Mouse (Mus musculus) thymus, adult 2 months (tissue): Measurements from ENCODE around the gene St6galnac3. TPM values are rescaled to one million over a fixed set of nuclear protein-coding genes. Genes with fewer than 3 reads are reported as not detected.
A peak's percentile ranks its signal among the peaks of the same experiment; 100 is the strongest.

ENCODE experiments used
- DNase-seq: peaks from one replicate; pipeline ENCODE4 v3.0.0; 2021
- H3K27ac ChIP-seq: fragments of 200-500 bp; 2 replicates; pipeline ENCODE4 v1.5.1; 2012; ENCODE audit warnings: low read length, control low read depth; ENCODE audit not compliant: control insufficient read depth, insufficient read depth
- H3K27me3 ChIP-seq: fragments of 200-500 bp; 2 replicates; pipeline ENCODE4 v1.6.1; 2012; ENCODE audit warnings: mild to moderate bottlenecking, low read length, moderate library complexity, mixed read lengths; ENCODE audit not compliant: control insufficient read depth, insufficient read depth
- H3K36me3 ChIP-seq: fragments of 200-500 bp; 2 replicates; pipeline ENCODE4 v1.6.1; 2012; ENCODE audit warnings: mild to moderate bottlenecking, low read length, moderate library complexity; ENCODE audit not compliant: control insufficient read depth, insufficient read depth
- H3K4me1 ChIP-seq: fragments of 200-500 bp; replicated peaks from 2 replicates; pipeline ENCODE4 v1.6.1; 2012; ENCODE audit warnings: low read length; ENCODE audit not compliant: control insufficient read depth, insufficient read depth
- H3K4me3 ChIP-seq: fragments of 200-500 bp; 2 replicates; pipeline ENCODE4 v1.5.1; 2012; ENCODE audit warnings: mild to moderate bottlenecking, low read length, control low read depth, moderate library complexity; ENCODE audit not compliant: control insufficient read depth, insufficient read depth
- CTCF ChIP-seq: fragments of 200-500 bp; IDR thresholded peaks from 2 replicates; pipeline ENCODE4 v1.5.1; 2012; ENCODE audit warnings: mild to moderate bottlenecking, control low read depth, low read length, moderate library complexity, borderline replicate concordance; ENCODE audit not compliant: control insufficient read depth, poor library complexity, insufficient read depth; ENCODE audit errors: extremely low read depth
- POLR2A ChIP-seq: fragments of 200-500 bp; IDR thresholded peaks from 2 replicates; pipeline ENCODE4 v1.6.1; 2012; ENCODE audit warnings: mild to moderate bottlenecking, low read length, control low read depth, moderate library complexity; ENCODE audit not compliant: control insufficient read depth, poor library complexity, insufficient read depth; ENCODE audit errors: extremely low read depth
- WGBS: fragments of 180-500 bp; shearing (Covaris S2); methylation state at CpG from one replicate; pipeline ENCODE4 v1.1.7; 2018; 5-methylcytosine and 5-hydroxymethylcytosine counted together
- polyA plus RNA-seq: library from polyadenylated mRNA; depleted of rRNA; stranded (reverse); fragments of >200 nt; gene quantifications from 2 replicates; pipeline ENCODE4 v1.2.3, GENCODE M21; 2012

St6galnac3 gene
- polyA plus RNA-seq, 1 experiment: 1.3 TPM

- Histone ChIP-seq H3K27ac (no peak overlapping the region), H3K4me1 (no peaks in the 10 kb centered on the region), H3K27me3 (no peaks in the 10 kb centered on the region), H3K4me3 (no peak overlapping the region), H3K36me3 (no peaks in the 10 kb centered on the region)
- 67% methylated on average over 3 of the region's 3 CpGs for WGBS
- peak; percentile 48 for DNase-seq
- TF ChIP-seq CTCF (peak; percentile 32; the same call in 1 of the 2 replicates), POLR2A (no peak)
Measured at GRCm38 (mm10) chr3:153501333-153501877, 223.6 kb downstream of the St6galnac3 start.

- no peak overlapping the region for H3K4me3 ChIP-seq
- no peak for DNase-seq
- 63% methylated on average over 1 of the region's 1 CpGs for WGBS
- H3K4me1 ChIP-seq: no peaks in the 10 kb centered on the region
- H3K27ac ChIP-seq: no peak overlapping the region
- no peaks in the 10 kb centered on the region for H3K27me3 ChIP-seq
- TF ChIP-seq CTCF (no peak), POLR2A (no peak)
- no peaks in the 10 kb centered on the region for H3K36me3 ChIP-seq
Measured at GRCm38 (mm10) chr3:153492986-153493385, 232.0 kb downstream of the St6galnac3 start.

DNA sequence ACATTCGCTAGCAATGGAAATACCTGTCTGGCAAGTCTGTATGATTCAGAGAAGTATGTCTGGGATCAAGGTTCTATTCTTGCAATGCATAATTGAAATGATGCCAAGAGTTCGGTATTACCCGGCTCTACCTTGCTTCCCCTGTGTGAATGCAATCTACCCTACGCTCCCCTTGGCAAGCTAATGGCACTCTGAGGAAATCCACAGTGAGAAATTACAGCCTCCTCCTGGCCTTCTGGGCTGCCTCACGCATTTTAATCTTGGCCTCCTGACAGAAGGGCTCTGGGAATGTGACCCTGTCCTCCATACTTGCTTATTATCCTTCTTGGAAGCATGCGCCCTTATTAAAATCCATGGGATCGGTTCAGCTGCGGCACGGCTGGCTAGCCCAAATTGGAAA lies 235.3 kb downstream of the St6galnac3 start:
- WGBS: 96% methylated on average over 9 of the region's 9 CpGs
- DNase-seq: no peak
- TF ChIP-seq CTCF (no peak), POLR2A (no peak)
- Histone ChIP-seq H3K36me3 (no peaks in the 10 kb centered on the region), H3K27me3 (no peaks in the 10 kb centered on the region), H3K4me1 (no peaks in the 10 kb centered on the region), H3K4me3 (no peak overlapping the region), H3K27ac (no peak overlapping the region)

DNA sequence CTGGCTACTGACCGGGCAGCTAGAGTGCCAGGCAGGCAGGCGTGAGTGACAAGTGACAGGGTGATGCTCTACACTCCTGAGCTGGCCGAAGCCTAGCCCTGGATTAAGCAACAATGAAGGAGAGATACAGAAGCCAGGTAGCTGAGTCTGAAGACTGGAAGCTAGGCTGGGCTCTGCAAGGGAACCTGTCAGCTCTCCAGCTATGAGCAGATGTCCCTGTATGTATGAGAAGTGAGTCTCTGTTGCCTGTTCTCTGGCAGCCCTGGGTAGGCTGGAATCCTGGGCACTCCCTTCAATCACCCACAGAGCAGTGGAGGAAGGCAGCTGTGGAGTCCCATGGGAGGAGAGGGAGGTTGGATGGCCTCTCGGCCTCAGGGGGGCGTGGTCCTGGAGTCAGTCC lies 236.0 kb downstream of the St6galnac3 start:
- TF ChIP-seq CTCF: no peak
- TF ChIP-seq POLR2A: no peak
- no peak for DNase-seq
- Histone ChIP-seq H3K27me3 (no peaks in the 10 kb centered on the region), H3K36me3 (no peaks in the 10 kb centered on the region), H3K27ac (no peak overlapping the region), H3K4me3 (no peak overlapping the region), H3K4me1 (no peaks in the 10 kb centered on the region)
- 97% methylated on average over 5 of the region's 5 CpGs for WGBS

DNA sequence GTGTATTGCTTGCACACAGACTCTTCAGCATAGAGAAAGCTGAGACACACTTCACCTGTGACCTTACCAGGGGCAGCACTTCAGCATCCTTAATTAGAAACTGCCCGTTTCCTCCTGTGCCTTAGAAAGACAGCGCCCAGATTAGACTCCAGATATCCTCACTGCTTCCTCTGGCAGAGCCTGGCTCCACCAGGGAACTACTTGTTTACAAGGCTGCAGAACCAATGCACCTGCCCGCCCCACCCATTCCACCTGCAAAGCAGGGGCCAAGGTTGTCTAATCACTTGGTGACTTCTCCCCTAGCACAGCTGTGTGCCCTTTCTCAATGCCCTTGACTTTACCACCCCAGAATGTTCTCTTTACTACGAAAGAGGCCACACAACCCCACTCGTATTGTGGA lies 239.8 kb downstream of the St6galnac3 start:
- H3K27me3 ChIP-seq: no peaks in the 10 kb centered on the region
- WGBS: 93% methylated on average over 5 of the region's 5 CpGs
- no peaks in the 10 kb centered on the region for H3K36me3 ChIP-seq
- H3K4me3 ChIP-seq: no peak overlapping the region
- no peak for DNase-seq
- no peak overlapping the region for H3K27ac ChIP-seq
- H3K4me1 ChIP-seq: no peaks in the 10 kb centered on the region
- no peak for TF ChIP-seq CTCF
- no peak for TF ChIP-seq POLR2A

DNA sequence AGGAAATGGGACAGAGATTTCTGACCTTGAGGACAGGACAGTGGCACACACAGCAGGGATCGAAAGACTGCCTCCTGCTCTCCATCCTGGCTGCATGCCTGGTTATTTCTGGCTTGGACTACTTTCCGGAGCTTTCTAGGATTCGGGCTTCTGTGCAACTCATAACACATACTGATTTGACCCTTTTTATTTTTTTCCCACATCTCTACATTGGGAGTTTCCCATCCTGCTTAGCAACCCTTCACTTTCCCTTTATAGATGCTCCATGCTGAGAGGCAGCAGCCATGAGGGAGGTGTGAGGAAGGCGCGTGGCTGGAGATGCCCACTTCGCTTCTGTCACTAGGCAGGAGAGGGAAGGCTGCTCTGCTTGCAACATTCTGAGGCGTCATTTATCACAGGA lies 240.3 kb downstream of the St6galnac3 start:
- 94% methylated on average over 7 of the region's 7 CpGs for WGBS
- H3K27ac ChIP-seq: no peak overlapping the region
- no peaks in the 10 kb centered on the region for H3K36me3 ChIP-seq
- no peaks in the 10 kb centered on the region for H3K27me3 ChIP-seq
- no peak for TF ChIP-seq CTCF
- H3K4me3 ChIP-seq: no peak overlapping the region
- no peak for DNase-seq
- H3K4me1 ChIP-seq: no peaks in the 10 kb centered on the region

DNA sequence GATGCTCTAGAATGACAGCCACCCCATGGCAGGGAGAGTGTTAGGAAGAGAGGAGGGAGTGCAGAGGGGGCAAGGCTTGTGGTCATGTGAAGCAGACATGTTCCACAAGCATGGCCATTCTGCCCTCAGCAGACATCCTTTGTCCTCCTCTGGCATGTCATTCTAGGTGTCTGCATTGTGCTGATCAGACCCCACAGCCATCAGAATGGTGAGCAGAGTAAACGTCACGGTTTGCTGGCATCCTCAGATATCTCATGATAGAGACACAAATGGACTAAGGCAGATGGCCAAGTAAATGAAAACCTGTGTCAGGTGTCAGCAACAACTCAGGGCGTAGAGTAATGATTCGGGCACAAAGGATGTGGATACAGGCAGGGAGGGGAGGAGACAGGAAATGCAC lies 241.3 kb downstream of the St6galnac3 start:
- Histone ChIP-seq H3K4me3 (no peak overlapping the region), H3K4me1 (no peaks in the 10 kb centered on the region), H3K27me3 (no peaks in the 10 kb centered on the region), H3K27ac (no peak overlapping the region), H3K36me3 (no peaks in the 10 kb centered on the region)
- TF ChIP-seq CTCF: no peak
- no peak for TF ChIP-seq POLR2A
- DNase-seq: no peak
- 93% methylated on average over 4 of the region's 4 CpGs for WGBS
